Mouse (Mus musculus) thymus, postnatal 0 days (tissue): Measurements from ENCODE around the gene Ninl. TPM values are rescaled to one million over a fixed set of nuclear protein-coding genes. Genes with fewer than 3 reads are reported as not detected.

ENCODE experiments used
- DNase-seq: peaks from one replicate; pipeline ENCODE4 v3.0.0-alpha.2; 2015; ENCODE audit warnings: low spot score
- polyA plus RNA-seq: library from polyadenylated mRNA; unstranded; fragments of >200 nt; fragmentation: Nextera tagmentation; extraction: Ambion mirVana; gene quantifications from 2 replicates; pipeline ENCODE4 v1.2.1, GENCODE M21; 2015

Ninl gene
- polyA plus RNA-seq, 1 experiment from 2014 or later, result 1.4 TPM

DNA sequence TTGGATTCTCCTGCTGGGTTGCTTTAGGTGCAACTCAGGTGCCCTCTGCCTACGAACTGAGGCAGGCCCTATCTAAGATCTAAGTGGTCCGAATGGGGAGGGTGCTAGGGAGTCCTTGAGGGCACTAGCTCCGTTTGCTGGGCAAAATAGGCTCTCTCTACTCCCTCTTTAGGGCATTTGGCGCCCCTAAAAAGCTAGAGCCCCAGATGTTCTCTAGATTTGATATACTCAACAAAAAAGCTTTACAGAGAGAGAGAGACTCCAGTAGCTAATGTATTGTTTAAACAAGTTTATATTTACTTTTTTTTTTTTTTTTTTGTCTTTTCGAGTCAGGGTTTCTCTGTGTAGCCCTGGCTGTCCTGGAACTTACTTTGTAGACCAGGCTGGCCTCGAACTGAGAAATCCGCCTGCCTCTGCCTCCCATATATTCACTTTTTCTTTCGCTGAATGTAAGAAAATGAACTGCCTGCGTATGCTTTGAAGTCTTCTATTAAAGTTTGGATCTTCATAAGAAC, 134.2 kb downstream of the Ninl start, which contains the start of gene Gins1:
Gene Gins1 (plus strand): TSS at position 465 of the 515 bp plus-strand sequence.
- no peak for DNase-seq

DNA sequence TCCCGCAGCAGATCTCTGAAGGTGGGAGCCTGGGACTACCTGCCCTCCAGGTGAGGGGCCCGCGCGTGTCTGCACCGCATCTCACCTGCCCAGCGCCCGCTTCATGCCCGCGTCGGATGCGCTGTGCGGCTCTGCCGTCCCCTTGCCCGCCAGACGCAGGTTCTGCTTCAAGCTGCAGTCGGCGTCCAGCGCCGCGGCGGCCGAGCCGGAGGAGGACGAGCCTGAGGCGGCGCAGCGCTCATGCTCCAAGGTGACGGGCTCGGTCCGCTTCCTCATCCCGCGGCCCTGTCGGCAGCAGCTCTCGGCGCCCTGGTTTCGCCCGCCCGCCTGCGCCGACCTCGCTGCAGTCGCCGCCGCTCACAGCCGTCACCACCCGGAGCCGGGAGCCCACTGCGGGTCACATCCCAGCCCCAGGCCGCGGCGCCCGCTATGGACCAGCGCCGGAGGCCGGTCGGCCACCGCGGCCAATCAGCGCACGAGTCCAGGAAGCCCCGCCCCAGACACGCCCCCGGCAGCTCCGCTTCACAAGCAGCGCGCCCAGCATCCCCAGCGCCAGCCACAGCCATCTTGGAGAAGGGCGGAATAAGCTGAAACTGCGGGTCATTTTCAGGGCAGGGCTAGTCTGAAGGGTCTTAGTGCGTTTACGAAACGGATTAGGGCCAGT, 134.8 kb downstream of the Ninl start, which contains the start of gene Abhd12:
Gene Abhd12 (minus strand): TSS at position 470 of the 664 bp plus-strand sequence.
- peak; percentile 95 for DNase-seq

DNA sequence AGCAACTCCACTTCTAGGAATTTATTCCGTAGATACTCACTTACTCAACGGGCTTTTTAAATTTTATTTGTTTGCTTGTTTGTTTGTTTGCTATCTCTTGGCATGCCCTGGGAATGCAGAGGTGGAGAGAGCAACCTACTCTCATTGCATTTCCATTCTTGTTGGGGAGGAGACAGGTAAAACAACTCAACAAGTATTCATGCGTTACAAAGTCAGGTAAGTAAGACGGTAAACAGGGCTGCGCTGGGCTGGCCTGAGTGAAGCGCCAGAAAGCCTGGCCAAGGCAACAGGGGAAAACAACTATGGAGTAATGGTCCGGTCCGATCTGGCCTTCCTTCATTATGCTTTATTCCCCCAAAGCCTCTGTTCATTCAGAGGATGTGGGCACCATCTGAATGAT, 136.8 kb downstream of the Ninl start:
- DNase-seq, result no peak

DNA sequence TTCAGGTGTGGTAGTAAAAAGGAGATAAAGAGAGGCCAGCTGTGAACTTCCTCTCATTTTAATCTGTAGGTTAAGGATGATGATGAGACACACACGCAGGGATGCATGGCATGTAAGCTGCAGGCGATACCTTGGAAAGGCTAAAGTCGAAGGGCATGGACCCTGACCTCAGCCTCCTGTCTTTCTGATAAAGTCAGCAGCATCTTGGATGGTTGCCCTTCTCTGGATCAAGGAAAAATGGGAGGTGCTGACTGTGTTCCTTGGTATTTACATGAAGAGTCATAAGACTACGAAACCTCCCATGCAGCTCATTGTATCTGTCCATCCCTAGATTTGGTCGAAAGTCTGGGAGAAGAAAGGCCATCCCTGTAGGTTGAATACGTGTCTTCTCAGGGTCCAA, 138.8 kb downstream of the Ninl start:
- no peak for DNase-seq

DNA sequence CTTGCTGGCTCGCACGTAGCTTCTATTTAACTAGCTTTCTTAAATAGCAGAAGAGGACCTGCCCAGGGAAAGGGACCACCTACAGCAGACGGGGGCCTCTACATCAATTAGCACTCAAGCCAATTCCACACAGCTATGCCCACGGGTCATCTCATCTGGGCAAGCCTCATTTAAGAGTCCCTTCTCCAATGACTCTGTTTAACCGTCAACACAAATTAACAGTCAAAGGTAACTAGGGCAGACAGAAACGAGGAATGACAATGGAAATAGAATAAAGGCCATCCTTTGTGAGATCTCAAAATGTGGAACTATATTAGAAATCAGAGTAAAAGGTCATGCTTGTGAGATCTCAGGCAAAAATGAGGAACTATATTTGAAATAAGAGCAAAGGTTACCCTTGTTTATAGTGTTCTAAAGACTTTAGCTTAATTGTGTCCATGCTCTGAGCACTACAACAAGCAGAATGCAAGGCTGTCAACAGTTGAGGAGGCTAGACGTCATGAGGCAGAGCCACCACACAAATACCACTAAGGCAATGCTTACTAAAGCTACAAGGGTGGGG, 143.4 kb downstream of the Ninl start:
- no peak for DNase-seq

DNA sequence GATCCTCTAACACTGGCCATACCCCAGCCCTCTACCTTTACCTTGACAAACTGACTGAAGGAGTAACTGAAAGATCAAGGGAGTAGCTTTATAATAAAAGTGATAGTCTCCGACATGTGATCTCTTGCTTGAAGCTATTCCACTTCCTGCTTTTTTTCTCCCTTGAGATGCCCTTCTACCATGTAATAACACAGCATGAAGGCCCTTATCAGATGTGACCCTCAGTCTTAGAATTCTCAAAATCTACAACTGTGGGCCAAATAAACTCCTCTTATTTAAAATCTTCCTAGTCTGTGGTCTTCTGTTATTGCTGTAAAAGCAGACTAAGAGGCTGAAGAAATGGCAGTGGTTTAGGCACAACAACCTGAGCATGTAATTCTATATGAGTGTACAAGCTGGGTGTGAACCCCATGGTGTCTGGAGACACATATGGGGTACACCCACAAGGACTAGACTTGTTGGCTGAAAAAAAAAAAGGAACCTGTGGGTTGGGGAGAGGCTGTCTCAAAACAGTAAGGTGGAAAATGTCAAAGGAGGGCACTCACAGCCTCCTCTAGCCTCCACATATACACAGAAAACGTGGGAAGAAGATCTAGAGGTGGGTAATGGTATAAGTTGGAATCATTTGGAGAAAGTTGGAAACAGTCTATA, 144.4 kb downstream of the Ninl start:
- DNase-seq, result no peak

DNA sequence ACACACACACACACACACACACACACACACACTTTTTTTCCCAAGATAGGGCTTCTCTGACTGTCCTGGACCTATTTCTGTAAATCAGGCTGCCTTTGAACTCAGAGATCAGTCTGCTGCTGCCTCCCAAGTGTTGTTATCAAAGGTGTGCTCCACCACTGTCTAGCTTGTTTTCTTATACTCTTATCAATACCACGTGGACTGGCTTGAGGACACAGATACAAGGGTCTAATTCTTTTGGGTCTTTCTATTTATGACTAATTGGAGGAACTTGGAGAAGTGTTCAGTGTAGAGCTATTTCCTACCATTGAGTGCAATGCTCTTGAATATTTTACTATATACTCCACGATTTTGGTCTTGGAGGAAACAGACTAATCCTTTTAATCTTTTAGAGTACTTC, 151.8 kb downstream of the Ninl start:
- no peak for DNase-seq

DNA sequence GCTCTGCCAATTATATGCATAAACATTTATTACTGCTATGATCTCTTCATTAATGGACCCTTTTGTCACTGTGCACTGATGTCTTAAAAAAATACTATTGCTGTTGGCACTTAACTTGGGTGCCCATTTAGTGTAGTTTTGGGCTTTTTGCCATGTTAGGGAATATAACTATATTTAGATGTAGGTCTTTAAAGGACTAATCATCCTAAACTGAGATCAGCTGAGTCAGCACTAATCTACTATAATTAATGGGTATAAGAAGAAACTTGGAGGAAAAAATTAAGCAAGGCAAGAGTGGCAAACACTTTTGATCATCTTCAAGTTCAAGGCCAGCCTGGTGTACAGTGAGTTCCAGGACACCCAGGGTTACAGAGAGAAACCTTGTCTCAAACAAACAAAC, 152.9 kb downstream of the Ninl start:
- no peak for DNase-seq

DNA sequence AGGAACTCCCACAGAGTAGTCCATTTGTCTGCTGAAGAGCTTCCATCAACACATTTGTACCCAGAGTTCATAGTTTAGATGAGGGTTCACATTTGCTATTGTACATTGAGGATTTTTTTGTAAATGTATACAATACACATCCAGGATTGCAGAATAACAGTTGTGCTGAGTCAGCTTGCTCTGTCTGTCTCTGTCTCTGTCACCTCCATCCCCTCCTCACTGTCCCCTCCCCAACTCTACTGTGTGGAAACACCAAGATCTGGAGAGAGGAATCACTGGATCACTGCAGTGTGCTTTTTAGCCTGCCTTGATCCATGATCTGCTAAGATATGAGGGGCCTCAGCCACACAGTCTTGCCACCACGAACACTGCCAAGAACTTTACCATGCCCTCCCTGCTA, 153.4 kb downstream of the Ninl start:
- no peak for DNase-seq

DNA sequence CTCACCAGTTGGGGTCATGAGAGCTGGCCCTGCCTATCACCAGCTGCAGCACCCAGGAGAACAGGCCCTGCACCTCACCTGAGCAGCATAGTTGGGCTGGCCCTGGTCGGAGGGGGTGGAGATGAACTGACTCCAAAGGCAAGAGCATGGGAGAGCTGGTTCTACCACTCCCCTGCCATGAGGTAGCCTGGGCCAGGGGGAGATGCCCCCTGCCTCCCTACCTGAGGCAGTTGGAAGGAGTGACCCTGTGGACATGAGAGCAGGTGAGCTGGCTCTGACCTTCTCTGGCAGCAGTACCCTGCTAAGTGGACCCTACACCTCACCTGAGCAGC, 154.4 kb downstream of the Ninl start:
- DNase-seq, result no peak

Other genes with a start within 250 kb of the Ninl start
- gene Abhd12, start 134.6 kb downstream of the Ninl start, polyA plus RNA-seq, result 52.6 and 53.3 TPM in 2 replicates
- 55.4 and 58.4 TPM in 2 replicates for gene Gins1, start 134.0 kb downstream of the Ninl start, polyA plus RNA-seq
- gene Nanp, start within 50 bp of the Ninl start, polyA plus RNA-seq, result 45.6 and 46.8 TPM in 2 replicates
- not detected in 2 replicates for gene Gm14151, start 53.0 kb upstream of the Ninl start, polyA plus RNA-seq
- not detected in 2 replicates for gene Gm14147, start 58.9 kb upstream of the Ninl start, polyA plus RNA-seq